Mouse (Mus musculus) bone marrow macrophage, adult 2 months (primary cell): ENCODE data around the gene Sec63.

Experiments
- CTCF ChIP-seq: IDR thresholded peaks from 2 replicates; pipeline ENCODE4 v1.5.1; 2012; ENCODE audit warnings: low read depth, mild to moderate bottlenecking, low read length, moderate library complexity
- POLR2A ChIP-seq: IDR thresholded peaks from 2 replicates; pipeline ENCODE4 v1.6.1; 2012; ENCODE audit warnings: mild to moderate bottlenecking, low read depth, low read length, borderline replicate concordance

DNA sequence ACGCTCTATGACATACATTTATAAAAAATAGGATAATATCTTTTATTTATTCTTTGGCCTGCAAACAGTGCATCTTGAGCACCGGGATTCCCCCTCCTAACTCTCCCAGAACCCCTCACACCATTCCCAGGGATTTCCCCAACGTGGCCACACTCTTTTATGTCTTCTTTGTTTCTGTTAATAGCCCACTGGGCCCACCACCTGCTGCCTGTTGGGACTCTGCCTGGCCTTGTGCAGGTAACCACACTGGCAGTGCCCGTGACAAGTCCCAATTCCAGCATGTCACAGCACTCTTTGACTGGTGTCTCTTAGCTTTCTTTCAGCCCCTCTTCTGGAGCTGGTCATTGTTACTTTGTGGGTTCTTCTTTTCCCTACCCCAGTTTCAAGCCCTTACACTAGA lies 93.5 kb downstream of the Sec63 start:
- no peak for TF ChIP-seq POLR2A
- TF ChIP-seq CTCF, result no peak
